Mouse (Mus musculus) G1E (cell line): ENCODE measurements around the gene Bri3. TPM values are rescaled to one million over a fixed set of nuclear protein-coding genes. Genes with fewer than 3 reads are reported as not detected.

ENCODE experiments used
- ATAC-seq: 2 replicates; pipeline ENCODE4 v1.8.0; 2016; ENCODE audit warnings: mild to moderate bottlenecking; ENCODE audit not compliant: insufficient number of reproducible peaks, poor library complexity, low FRiP score, severe bottlenecking; ENCODE audit errors: extremely low read depth
- DNase-seq: peaks from one replicate; pipeline ENCODE4 v3.0.0; 2012; ENCODE audit warnings: low spot score
- H3K27me3 ChIP-seq: 2 replicates; pipeline ENCODE4 v1.6.1; 2012; ENCODE audit warnings: mild to moderate bottlenecking, low read length, inconsistent platforms; ENCODE audit not compliant: insufficient read depth
- H3K36me3 ChIP-seq: replicated peaks from 2 replicates; pipeline ENCODE3; 2012; ENCODE audit warnings: mild to moderate bottlenecking, inconsistent platforms
- H3K4me1 ChIP-seq: 2 replicates; pipeline ENCODE4 v1.6.1; 2012; ENCODE audit warnings: low read depth, low read length, inconsistent platforms, mixed read lengths; ENCODE audit not compliant: insufficient read depth
- H3K4me3 ChIP-seq: 2 replicates; pipeline ENCODE4 v1.5.1; 2012; ENCODE audit warnings: low read depth, mild to moderate bottlenecking, inconsistent platforms, low read length, moderate library complexity, mixed read lengths
- H3K9me3 ChIP-seq: replicated peaks from 2 replicates; pipeline ENCODE4 v1.6.1; 2012; ENCODE audit warnings: inconsistent platforms
- CTCF ChIP-seq: IDR thresholded peaks from 2 replicates; pipeline ENCODE4 v1.5.1; 2012; ENCODE audit warnings: low read depth, low read length, inconsistent platforms, mixed read lengths
- GATA1 ChIP-seq: IDR thresholded peaks from 2 replicates; pipeline ENCODE4 v1.6.1; 2012; ENCODE audit warnings: borderline replicate concordance, low read length, inconsistent platforms, mixed read lengths
- GATA2 ChIP-seq: IDR thresholded peaks from 2 replicates; pipeline ENCODE4 v1.6.1; 2012; ENCODE audit warnings: low read depth, low read length, inconsistent platforms, borderline replicate concordance
- POLR2AphosphoS5 ChIP-seq: IDR thresholded peaks from 2 replicates; pipeline ENCODE4 v1.6.1; 2012; ENCODE audit warnings: low read depth, low read length, inconsistent platforms; ENCODE audit not compliant: insufficient replicate concordance
- TAL1 ChIP-seq: conservative IDR thresholded peaks from 2 replicates; pipeline ENCODE4 v1.6.1; 2012; ENCODE audit warnings: low read depth, low read length, inconsistent platforms, mixed read lengths
- polyA plus RNA-seq: library from polyadenylated mRNA; stranded (reverse); fragments of >175 nt; gene quantifications from 2 replicates; pipeline ENCODE4 v1.2.3, GENCODE M21; 2012
- total RNA-seq, 2 experiments: library from RNA; stranded (forward) in 1 of 2; stranded (reverse) in 1 of 2; fragments of 200-1000 nt in 1 of 2; fragments of >200 nt in 1 of 2; fragmentation: Nextera tagmentation in 1 of 2; gene quantifications; 2 replicates each; pipeline ENCODE4 v1.2.3; 2014 to 2017

The Bri3 gene
- total and polyA plus RNA-seq, 3 experiments: 33.0 to 63.4 (median 58.1) TPM

- no peaks in the 10 kb centered on the region for H3K36me3 ChIP-seq
- peaks cover 8% of the 10 kb centered on the region; the same call in 1 of the 2 replicates for H3K4me1 ChIP-seq
- no peak for DNase-seq
- no peak for ATAC-seq
- TF ChIP-seq CTCF: no peak
- no peak for TF ChIP-seq GATA2
- no peak for TF ChIP-seq TAL1
- no peak for TF ChIP-seq POLR2AphosphoS5
- TF ChIP-seq GATA1: no peak
- no peak overlapping the region for H3K4me3 ChIP-seq
- no peaks in the 10 kb centered on the region for H3K9me3 ChIP-seq
- H3K27me3 ChIP-seq: no peaks in the 10 kb centered on the region
Measured at GRCm38 (mm10) chr5:144230216-144230615, 14.0 kb upstream of the Bri3 start.

- no peak; the same call in 1 of the 2 replicates for ATAC-seq
- peaks cover 7% of the 10 kb centered on the region; the same call in 1 of the 2 replicates for H3K4me1 ChIP-seq
Measured at GRCm38 (mm10) chr5:144231410-144231809, 12.8 kb upstream of the Bri3 start.

GRCm38 (mm10) chr5:144232531-144232930 lies 11.7 kb upstream of the Bri3 start:
- Histone ChIP-seq H3K4me1 (peaks cover 5% of the 10 kb centered on the region; the same call in 1 of the 2 replicates), H3K4me3 (no peak overlapping the region), H3K9me3 (no peaks in the 10 kb centered on the region), H3K27me3 (no peaks in the 10 kb centered on the region), H3K36me3 (no peaks in the 10 kb centered on the region)
- ATAC-seq: no peak
- TF ChIP-seq GATA2: no peak
- no peak for TF ChIP-seq POLR2AphosphoS5
- TF ChIP-seq CTCF: no peak
- no peak for TF ChIP-seq GATA1
- no peak for TF ChIP-seq TAL1
- DNase-seq: no peak

More at GRCm38 (mm10) chr5:144231410-144231809, 12.8 kb upstream of the Bri3 start:
- Histone ChIP-seq H3K36me3 (no peaks in the 10 kb centered on the region), H3K27me3 (no peaks in the 10 kb centered on the region), H3K4me3 (no peak overlapping the region), H3K9me3 (no peaks in the 10 kb centered on the region)
- no peak for DNase-seq
- TF ChIP-seq POLR2AphosphoS5 (no peak), CTCF (no peak; the same call in 1 of the 2 replicates), TAL1 (no peak), GATA2 (no peak), GATA1 (no peak)

- H3K4me1 ChIP-seq: peaks cover 5% of the 10 kb centered on the region; the same call in 1 of the 2 replicates
- no peaks in the 10 kb centered on the region for H3K9me3 ChIP-seq
- H3K27me3 ChIP-seq: no peaks in the 10 kb centered on the region
- no peak for ATAC-seq
- no peaks in the 10 kb centered on the region for H3K36me3 ChIP-seq
- TF ChIP-seq GATA2 (no peak), TAL1 (no peak), GATA1 (no peak), CTCF (no peak), POLR2AphosphoS5 (no peak)
- no peak overlapping the region for H3K4me3 ChIP-seq
- no peak for DNase-seq
Measured at GRCm38 (mm10) chr5:144234222-144234621, 10.0 kb upstream of the Bri3 start.

GRCm38 (mm10) chr5:144234714-144235113 lies 9.5 kb upstream of the Bri3 start:
- Histone ChIP-seq H3K9me3 (no peaks in the 10 kb centered on the region), H3K36me3 (no peaks in the 10 kb centered on the region), H3K4me3 (no peak overlapping the region), H3K27me3 (no peaks in the 10 kb centered on the region), H3K4me1 (peaks cover 5% of the 10 kb centered on the region; the same call in 1 of the 2 replicates)
- no peak for ATAC-seq
- no peak for TF ChIP-seq CTCF
- TF ChIP-seq GATA2: no peak
- no peak for TF ChIP-seq POLR2AphosphoS5
- no peak for TF ChIP-seq TAL1
- no peak for TF ChIP-seq GATA1
- DNase-seq: no peak

GRCm38 (mm10) chr5:144238969-144239368 lies 5.3 kb upstream of the Bri3 start:
- TF ChIP-seq CTCF: no peak
- TF ChIP-seq GATA1: no peak
- TF ChIP-seq POLR2AphosphoS5: no peak
- TF ChIP-seq TAL1: no peak
- no peak for TF ChIP-seq GATA2
- Histone ChIP-seq H3K36me3 (no peaks in the 10 kb centered on the region), H3K4me1 (0 out of 2 replicates have a peak, but pooled peaks cover 3% of the 10 kb centered on the region), H3K9me3 (no peaks in the 10 kb centered on the region), H3K4me3 (no peak overlapping the region), H3K27me3 (no peaks in the 10 kb centered on the region)
- ATAC-seq (no peak), DNase-seq (no peak)
